Mouse (Mus musculus) lung, postnatal 14 days (tissue): ENCODE data around the gene Plekhg2.

Experiments
- DNase-seq: peaks from one replicate; pipeline ENCODE4 v3.0.0; 2021

The Plekhg2 gene

DNA sequence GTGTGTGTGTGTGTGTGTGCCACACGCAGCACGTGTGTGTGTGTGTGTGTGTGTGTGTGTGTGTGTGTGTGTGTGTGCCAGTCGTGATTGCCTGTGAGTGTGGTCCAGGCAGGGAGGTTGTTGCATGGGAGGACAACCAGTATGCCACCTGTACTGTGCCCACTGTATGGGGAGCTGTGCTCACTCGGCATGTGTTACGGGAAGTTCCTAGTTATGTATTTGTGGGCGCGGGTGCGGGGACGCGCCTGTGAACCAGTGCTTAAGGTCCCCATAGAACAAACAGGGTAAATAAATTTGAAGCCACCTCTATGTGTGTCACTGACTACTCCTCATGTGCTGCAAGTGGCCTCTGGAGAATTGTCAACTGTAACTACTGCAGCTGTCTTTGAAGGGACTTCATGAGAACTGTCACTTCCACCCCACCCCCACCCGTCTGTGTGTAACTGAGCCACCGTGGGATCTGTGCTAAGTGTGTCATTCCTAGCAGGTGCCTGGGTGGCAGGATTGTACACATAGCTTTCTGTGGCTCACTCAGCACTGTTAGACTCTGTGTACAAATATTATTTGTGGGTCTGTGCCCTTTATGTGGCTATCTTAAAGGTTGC lies 10.1 kb upstream of the Plekhg2 start:
- DNase-seq, result no peak

DNA sequence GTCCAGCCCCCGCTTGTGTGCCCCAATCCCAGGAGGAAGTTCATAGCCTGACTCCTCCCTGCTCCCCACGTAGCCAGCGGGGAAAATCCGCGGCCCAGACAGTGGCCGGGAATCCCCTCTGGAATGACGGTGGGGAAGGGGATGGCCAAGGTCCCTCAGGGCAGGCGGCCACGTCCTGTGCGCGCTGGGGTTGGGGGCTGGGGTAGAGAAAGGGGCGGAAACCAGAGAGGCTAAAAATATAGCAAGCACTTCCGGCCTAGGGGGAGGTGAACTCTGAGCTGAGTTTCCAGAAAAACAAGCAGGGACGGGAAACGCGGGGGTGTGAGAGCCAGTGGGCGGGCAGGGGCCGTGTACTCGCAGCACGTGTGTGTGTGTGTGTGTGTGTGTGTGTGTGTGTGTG lies 9.5 kb upstream of the Plekhg2 start:
- peak; percentile 90 for DNase-seq

GRCm38 (mm10) chr7:28381017-28381790 lies 8.8 kb upstream of the Plekhg2 start:
- DNase-seq, result peak; percentile 88

DNA sequence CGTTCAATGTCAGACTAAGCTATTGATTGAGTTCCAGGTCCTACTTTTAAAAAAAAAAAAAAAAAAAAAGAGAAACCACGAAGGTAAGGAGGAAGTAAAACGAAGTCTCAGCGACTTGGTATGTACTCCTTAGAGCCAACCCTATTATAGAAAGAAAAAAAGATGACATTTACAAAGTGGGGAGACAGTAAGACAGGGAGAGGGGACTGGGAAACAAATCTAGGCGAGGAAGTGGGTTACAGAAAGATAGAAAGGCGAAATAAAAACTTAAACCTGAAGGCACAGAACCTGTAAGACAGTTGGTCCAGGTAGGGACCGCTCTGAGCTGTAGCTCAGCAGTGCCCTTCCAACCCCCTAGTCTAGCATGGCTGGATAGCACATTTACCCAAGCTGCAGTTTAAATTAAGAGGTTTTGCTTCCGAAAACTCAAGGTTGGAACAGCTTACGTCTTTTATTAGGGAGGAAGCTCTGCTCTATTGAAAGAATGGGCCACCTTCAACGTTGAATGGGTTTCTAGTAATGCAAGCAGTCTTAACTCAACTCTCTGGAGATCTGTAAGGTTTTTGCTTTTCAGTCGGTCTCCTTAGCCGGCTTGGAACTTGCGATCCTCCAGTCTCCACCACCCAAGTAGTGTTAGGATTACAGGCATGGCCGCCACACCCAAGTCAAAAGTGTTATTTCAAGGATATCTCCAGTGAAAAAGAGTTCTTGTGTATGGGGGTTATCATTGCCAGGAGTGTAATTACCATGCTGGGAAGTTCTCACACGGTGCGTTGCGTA lies 8.0 kb upstream of the Plekhg2 start, which contains the start of gene Zfp36:
Gene Zfp36 (minus strand): TSS at position 17 of the 780 bp plus-strand sequence.
- DNase-seq, result no peak

DNA sequence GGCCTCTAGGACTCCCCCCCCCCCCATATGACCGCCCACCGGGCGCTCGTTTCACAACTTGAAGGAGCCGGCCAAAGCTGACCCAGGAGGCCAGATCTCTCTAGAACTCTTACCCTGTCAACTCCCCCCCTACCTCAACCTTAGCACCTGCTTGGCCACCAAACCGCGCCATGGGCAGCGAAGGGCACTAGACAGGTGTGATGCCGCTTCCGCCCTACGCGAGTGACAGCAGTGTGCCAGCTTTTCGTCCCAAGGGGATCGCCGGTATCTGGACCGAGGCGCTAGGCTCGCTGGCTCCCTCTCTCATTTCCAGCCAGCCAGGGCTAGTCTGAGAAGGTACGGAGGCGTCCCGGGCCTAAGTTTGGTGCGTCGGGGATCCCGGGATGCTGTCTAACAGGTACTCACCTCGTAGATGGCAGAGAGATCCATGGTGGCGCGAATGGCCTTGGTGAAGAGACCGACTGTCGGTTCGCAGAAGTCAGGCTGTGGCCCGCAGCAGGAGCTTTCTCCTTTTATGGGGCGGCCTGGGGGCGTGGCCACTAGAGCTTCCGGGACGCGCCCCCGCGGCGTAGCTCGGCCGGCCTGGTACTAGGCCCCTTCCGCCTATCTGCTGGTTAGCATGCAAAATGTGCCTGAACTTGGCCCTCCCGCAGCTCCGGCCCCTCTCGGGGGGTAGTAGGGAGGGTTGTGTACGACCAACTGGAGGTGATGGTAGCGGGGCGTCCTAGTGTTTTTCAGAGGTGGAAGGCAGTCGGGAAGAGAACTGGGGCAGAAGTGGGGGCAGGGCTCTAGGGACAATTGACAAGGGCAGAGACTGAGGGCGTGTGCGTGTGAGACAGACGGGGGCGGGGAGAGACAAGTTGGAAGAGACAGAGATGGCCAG lies 6.6 kb upstream of the Plekhg2 start:
- peak; percentile 99 for DNase-seq

- peak; percentile 85 for DNase-seq
Measured at GRCm38 (mm10) chr7:28378066-28378690, 5.8 kb upstream of the Plekhg2 start.

DNA sequence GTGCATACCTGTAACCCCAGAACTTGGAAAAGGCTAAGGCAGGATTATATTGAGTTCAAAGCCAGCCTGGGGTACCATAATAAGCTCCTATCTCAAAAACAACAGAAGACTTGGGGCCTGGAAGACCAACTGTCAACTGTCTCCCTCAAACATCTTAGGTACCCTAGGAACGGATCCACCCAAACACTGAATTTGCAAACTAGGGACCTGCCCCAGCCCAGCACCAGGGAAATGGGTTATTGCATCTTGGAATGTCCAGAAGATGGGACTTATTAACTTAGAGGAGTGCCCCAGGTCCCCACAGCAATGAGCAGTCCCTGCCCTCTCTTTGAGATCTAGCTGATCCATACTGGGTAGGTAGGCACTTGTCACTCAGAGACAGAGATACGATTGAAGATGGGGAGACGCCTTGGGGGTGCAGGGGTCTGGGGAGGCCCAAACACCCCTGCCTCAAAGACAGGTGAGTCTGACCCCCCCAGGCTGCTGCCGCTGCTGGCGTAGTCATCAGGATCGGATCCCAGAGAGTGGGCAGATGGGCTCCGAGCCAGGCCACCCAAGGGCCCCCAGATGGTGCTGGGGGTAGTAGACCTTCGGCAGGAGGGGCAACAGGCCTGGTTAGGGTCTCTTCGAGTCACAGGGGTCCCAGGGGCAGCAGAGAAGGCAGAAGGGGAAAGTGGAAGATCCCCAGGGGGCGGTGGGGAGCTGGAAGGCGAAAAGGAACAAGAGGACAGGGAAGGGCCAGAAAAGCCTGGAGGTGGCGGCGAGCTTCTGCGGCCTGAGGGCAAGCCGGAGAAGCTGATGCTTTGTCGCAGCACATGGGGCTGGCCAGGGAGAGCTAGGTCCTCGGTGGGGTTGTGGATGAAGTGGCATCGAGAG lies 5.0 kb upstream of the Plekhg2 start:
- peak; percentile 49 for DNase-seq

DNA sequence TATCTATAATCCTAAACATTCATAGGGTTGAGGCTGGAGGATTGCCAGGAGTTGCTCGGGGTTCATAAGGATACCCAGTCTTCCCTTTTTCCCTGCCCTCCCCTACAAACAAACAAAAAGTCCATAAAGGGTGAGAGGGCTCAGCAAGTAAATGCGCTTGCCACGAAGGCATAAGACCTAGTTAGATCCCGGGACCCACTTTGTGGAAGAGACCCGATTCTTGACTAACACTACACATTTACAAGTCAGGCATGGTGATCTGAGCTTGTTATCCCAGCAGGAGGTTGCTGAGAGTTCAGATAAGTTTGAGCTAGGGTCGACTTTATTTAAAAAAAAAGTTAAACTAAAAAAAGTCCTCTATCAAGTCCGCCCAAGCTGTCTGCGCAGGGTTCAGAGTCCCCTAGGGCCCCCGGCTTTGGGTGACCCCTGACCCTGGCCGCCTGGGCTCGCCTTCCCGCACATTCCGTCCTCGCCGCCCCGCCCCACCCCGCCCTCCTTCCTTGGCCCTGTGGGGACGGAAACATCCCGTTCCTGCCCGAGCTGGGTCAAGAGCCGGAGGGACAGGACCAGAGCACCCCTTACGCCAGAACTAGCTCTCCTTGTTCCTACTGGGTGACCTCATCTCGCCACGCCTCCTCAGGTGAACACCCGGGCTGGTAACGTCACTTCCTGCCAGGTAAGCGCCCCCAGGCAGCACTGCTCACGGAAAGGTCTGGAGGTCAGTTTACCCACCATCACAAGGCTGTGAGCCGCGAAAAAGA lies 3.8 kb upstream of the Plekhg2 start:
- peak; percentile 90 for DNase-seq

DNA sequence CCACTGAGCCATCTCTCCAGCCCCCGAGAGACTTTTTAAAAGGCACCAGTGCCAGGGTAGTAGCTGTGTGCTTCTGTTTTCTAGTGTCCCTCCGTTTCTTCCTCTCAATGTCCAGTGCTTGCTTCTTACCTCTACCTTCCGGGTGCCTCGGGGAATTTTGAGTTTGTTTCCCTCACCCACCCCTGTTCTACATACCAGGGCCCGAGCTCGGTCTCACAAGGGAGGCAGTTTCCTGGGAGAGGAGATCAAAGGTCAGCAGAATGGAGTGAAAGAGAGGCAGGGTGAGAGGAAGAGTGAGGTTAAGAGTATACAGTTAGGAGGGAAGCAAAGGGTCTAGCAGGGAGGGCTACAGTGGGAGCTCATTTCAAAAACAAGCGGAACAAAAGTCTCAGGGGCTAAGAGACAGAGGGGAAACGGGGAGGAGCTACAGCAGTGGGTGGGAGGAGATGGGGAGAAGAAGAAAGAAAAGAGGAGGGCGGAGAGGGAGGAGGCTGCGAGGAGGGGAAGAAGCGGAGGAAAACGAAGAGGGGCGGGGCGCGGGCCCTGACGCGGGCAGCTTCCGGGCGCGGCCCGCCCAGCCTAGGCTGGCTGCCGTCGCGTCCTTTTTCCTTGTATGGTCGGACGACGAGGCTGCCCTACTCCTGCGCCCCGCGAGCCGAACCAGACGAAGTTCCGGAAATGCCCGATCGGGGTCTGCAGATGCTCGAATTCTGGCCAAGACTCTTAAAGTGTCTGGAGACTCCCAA lies 3.0 kb upstream of the Plekhg2 start:
- DNase-seq, result peak; percentile 95

DNA sequence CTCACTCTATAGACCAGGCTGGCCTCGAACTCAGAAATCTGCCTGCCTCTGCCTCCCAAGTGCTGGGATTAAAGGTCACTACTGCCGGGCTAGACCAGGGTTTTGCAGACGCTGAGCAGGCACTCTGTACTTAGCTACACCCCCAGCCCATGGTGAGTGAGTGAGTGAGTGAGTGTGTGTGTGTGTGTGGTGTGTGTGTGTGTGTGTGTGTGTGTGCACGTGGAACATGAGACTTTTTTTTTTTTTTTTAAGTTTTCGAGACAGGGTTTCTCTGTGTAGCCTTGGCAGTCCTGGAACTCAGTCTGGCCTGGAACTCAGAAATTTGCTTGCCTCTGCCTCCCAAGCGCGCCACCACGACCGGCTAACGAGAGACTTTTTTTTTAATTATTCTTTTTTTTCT lies 2.2 kb upstream of the Plekhg2 start:
- no peak for DNase-seq

DNA sequence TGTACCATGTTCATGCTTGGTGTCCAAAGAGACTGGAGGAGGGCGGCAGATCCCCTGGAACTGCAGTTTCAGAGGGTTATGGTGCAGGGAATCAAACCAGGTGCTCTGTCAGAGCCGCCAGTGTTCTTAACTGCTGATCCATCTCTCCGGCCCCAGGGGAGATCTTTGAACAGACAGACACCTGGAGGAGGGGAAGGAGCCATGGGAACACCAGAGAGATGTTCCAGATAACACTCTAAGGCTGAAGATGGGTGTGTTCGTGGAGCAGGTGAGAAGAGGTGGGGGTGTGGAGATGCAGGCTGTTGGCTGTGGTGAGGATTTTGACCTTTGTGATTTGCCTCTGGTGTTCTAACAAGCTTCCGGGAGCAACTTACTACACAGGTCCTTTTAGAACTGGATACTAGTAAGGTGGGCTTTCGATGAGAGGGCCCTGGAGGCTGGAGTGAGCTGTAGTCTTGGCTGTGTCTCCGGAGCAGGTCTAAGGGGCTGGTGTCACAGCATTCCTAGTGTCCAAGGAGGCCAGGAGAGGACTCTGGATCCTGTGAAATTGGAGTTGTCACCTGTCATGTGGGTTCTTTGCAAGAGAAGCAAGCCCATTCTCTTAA lies 1.6 kb upstream of the Plekhg2 start:
- no peak for DNase-seq

GRCm38 (mm10) chr7:28373131-28373581 lies 757 bp upstream of the Plekhg2 start:
- peak; percentile 91 for DNase-seq

DNA sequence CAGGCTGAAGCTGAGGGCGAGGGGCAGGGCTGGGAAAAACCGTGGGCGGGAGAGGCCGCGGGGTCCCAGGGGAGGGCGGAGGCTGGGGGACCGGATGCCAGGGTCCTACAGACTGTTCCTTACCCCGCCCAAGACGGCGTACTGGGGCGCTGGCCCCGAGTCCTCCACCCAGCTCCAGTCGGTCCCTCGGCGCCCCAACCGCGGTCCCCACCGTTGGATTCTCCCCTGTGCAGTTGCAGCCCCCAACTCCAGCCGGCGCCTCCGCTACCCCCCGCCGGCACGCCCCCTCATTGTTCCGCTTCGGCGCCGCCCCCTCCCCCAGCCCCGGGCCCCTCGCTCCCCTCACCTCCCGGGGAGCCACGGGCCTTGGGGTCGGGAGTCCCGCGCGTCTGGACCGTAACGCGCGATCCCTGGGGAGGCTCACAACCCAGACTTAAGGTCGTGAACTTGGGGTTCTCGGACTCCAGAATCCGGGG lies 847 bp downstream of the Plekhg2 start:
- DNase-seq, result peak; percentile 72

DNA sequence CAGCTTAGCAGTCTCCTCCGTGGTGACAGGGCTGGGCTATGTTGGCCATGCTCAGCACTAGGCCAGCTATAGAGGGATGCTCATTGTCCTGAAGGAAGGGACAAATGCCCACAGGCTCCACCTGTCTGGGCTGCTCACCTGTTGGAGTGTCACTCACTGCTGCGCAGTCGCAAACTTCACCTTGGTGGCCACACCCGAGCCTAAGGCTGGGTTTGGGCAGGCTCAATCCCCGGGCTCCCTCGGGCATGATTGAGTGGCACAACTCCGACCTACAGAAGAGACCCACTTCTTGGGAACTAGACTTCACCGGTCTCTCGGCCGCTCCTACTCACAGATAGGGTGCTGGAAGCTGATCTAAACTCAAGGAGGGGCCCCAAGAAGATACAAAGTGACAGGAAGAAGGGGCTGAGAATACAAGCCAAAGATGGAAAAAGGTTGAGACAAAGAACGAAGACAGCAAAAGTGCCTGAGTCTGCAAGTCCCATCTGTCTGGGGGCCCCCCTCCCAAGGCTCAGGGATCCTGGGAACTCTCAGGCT lies 1.4 kb downstream of the Plekhg2 start:
- DNase-seq, result peak; percentile 64

DNA sequence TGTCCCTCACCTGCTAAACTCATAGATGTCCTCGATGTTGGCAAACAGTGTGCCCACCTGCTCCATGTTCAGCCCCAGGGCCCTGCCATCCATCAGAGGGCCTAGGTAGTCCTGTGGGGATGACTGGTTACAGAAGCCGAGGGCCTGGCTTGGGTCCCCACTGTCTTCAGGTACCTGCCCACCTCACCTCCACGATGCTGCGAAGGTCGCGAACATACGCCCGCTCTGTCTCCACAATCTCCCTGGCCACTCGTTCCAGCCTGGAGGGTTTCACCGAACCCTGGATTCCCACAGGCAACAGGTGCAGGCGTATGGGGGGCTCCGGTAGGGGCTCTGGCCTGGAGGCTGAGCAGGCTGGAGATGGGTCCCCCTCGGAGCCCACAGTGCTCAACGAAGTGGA lies 2.3 kb downstream of the Plekhg2 start:
- DNase-seq, result no peak

DNA sequence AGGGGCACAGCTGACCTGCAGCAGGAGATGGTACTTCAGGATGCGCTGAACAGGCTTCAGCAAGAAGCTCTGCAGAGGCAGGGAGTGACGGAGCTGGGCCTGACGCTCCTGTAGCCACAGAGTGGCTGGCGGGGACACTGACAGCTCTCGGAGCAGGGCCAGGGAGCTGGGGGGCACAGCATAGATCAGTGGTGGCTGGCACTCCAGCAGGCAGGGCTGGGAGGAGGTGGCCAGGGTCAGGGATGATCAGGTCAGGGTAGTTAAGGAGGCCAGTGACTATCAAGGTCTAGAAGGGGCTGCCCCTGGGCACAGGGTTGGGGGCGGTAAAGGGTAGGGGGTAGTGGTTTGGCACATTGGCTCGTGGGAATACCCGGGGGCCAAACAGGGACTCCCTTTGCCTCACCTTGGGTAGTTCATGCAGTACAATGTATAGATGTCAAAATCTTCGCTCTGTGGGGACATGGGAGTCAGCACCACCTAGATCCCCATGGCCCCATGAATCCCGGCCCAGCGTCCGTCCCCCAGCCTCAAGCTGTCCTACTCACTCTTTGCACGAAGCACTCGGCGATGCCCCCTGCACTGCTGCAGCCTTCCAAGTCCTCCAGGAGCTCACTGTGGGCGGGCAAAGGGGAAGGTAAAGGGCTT lies 4.0 kb downstream of the Plekhg2 start:
- DNase-seq, result no peak

GRCm38 (mm10) chr7:28367663-28368275 lies 4.6 kb downstream of the Plekhg2 start:
- no peak for DNase-seq
